Mouse (Mus musculus) left cerebral cortex, adult 6 months (tissue): Measurements from ENCODE around the gene Oxtr. TPM values are rescaled to one million over a fixed set of nuclear protein-coding genes. Genes with fewer than 3 reads are reported as not detected.

Experiments
- long read RNA-seq, 2 experiments: library from polyadenylated mRNA; unstranded; transcript quantifications; one replicate each; pipeline ENCODE4 v2.0.0; 2019 to 2020
- polyA plus RNA-seq: library from polyadenylated mRNA; unstranded; fragments of <200 nt; fragmentation: Nextera tagmentation; gene quantifications from 2 replicates; pipeline ENCODE4 v1.2.3, GENCODE M21; 2021

Gene Oxtr
- polyA plus RNA-seq: 1.7 and 2.5 TPM in 2 replicates
- long read RNA-seq, experiment 1, full-length matches to known transcripts: 7 of 18 reads
- long read RNA-seq, experiment 1, partial matches to known transcripts: 0 of 18 reads
- long read RNA-seq, experiment 1, other reads (novel, unspliced or antisense): 11 of 18 reads
- long read RNA-seq, experiment 2, partial matches to known transcripts: 0 of 1 reads
- long read RNA-seq, experiment 2, other reads (novel, unspliced or antisense): 1 of 1 reads

GRCm38 (mm10) chr6:112489910-112490559 lies at the start of gene Oxtr:
Gene Oxtr (minus strand): TSS chr6:112489943.

GRCm38 (mm10) chr6:112459341-112459749 lies 30.4 kb downstream of the Oxtr start, which contains the start of gene Cav3:
Gene Cav3 (plus strand): TSS chr6:112459505.

Other genes starting within 250 kb of the Oxtr start
- gene Lmcd1, start 216.2 kb downstream of the Oxtr start, polyA plus RNA-seq: 8.8 and 11.1 TPM in 2 replicates
- 0.14 and 0.43 TPM in 2 replicates for gene Ssu2, start 101.9 kb downstream of the Oxtr start, polyA plus RNA-seq
- gene Cav3, start 30.4 kb downstream of the Oxtr start, polyA plus RNA-seq: 0.29 TPM in 1 of 2 replicates, not detected in the other
- 3.4 and 4.0 TPM in 2 replicates for gene Rad18, start 206.7 kb upstream of the Oxtr start, polyA plus RNA-seq